Mouse (Mus musculus) brown adipose tissue, adult 24 weeks (tissue): ENCODE measurements around the gene Katnb1. TPM values are rescaled to one million over a fixed set of nuclear protein-coding genes. Genes with fewer than 3 reads are reported as not detected.

Experiments used
- H3K27ac ChIP-seq: fragments of 200-500 bp; replicated peaks from 2 replicates; pipeline ENCODE4 v1.5.1; 2012; ENCODE audit warnings: low read depth, mild to moderate bottlenecking, low read length
- H3K4me1 ChIP-seq: fragments of 200-500 bp; 2 replicates; pipeline ENCODE4 v1.6.1; 2012; ENCODE audit warnings: low read length, mixed read lengths; ENCODE audit not compliant: control insufficient read depth, insufficient read depth, insufficient read length
- H3K4me3 ChIP-seq: fragments of 200-500 bp; 2 replicates; pipeline ENCODE4 v1.5.1; 2012; ENCODE audit warnings: low read depth, mild to moderate bottlenecking, low read length, moderate library complexity; ENCODE audit not compliant: insufficient read depth
- polyA plus RNA-seq: library from polyadenylated mRNA; stranded (reverse); fragments of >200 nt; gene quantifications from 2 replicates; pipeline ENCODE4 v1.2.4, GENCODE M21; 2012; ENCODE audit not compliant: missing spikeins, insufficient read depth, insufficient read length

Gene Katnb1
- polyA plus RNA-seq, 1 experiment: 6.2 TPM

DNA sequence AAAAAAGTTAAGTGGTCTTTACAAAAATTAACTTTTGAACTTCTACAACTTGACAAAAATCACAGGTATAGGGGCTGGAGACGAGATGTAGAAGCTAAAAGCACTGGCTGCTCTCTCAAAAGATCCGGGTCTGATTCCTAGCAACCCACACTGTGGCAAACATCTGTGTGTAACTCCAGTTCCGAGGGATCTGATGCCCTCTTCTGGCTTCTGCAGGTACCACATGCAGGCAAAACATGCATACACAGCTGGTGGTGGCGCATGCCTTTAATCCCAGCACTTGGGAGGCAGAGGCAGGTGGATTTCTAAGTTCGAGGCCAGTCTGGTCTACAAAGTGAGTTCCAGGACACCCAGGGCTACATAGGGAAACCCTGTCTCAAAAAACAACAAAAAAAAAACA lies 42.5 kb downstream of the Katnb1 start:
- no peak overlapping the region for H3K27ac ChIP-seq
- H3K4me1 ChIP-seq: 0 out of 2 replicates have a peak, but pooled peaks cover 3% of the 10 kb centered on the region
- H3K4me3 ChIP-seq: no peak overlapping the region

GRCm38 (mm10) chr8:95126497-95126896 lies 45.5 kb downstream of the Katnb1 start:
- no peak overlapping the region for H3K4me3 ChIP-seq
- H3K4me1 ChIP-seq: peaks cover 24% of the 10 kb centered on the region
- no peak overlapping the region for H3K27ac ChIP-seq

DNA sequence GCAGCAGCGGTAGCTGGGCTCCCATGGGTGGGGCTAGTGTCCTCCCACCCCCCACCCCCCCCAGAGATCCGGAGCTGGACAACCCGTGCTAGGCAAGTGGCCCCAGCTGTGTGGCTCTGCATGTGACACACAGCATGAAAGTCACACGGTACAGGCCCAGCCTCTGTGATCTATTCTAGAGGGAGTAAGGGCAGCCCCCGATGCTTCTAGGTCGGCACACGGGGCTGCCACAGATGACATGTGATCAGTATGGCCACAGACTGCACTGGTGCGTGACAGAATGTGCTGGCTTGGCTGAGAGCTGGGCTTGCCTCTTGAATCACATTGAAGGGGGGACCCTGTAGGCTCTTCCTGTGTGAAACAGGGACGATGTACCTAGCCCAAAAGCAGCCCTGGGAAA lies 46.7 kb downstream of the Katnb1 start:
- peaks cover 33% of the 10 kb centered on the region for H3K4me1 ChIP-seq
- H3K4me3 ChIP-seq: no peak overlapping the region
- no peak overlapping the region for H3K27ac ChIP-seq

- peaks cover 35% of the 10 kb centered on the region for H3K4me1 ChIP-seq
- 0 out of 2 replicates have a peak overlapping the region, but pooled peaks have one; percentile 0 for H3K27ac ChIP-seq
Measured at GRCm38 (mm10) chr8:95128750-95129260, 47.8 kb downstream of the Katnb1 start.

DNA sequence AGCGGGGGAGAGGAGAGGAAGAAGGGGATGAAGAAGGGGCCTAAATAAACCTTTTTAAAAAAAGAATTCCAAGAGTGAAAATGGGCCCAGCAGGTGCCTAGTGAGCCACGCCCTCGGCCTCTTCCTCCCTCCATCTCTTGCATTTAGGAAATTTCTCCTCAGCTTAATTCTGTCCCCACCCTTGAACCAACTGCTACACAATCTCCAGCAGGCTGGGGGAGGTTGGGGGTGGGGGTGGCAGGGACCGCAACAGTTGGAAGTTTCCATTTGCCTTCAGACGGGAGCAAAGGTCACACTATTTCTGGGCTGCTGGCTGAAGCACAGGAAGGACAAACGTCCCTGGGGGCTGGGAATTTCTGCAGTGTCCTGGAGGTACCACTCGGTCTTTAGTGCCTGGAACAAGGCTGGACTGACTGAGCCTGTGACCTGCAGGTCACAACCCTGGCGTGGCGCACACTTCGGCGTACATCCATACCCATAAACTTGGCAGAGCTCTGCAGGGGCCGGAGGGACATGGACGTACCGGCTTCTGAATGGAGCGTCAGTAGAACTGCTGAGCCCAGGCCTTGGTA lies 50.1 kb downstream of the Katnb1 start:
- peak overlapping the region; percentile 19 for H3K4me3 ChIP-seq
- peak overlapping the region; percentile 74 for H3K27ac ChIP-seq
- peaks cover 35% of the 10 kb centered on the region for H3K4me1 ChIP-seq

More at GRCm38 (mm10) chr8:95128750-95129260, 47.8 kb downstream of the Katnb1 start:
- no peak overlapping the region for H3K4me3 ChIP-seq

- peak overlapping the region; percentile 74 for H3K27ac ChIP-seq
- peaks cover 39% of the 10 kb centered on the region for H3K4me1 ChIP-seq
- peak overlapping the region; percentile 19 for H3K4me3 ChIP-seq
Measured at GRCm38 (mm10) chr8:95131983-95132382, 51.0 kb downstream of the Katnb1 start.

DNA sequence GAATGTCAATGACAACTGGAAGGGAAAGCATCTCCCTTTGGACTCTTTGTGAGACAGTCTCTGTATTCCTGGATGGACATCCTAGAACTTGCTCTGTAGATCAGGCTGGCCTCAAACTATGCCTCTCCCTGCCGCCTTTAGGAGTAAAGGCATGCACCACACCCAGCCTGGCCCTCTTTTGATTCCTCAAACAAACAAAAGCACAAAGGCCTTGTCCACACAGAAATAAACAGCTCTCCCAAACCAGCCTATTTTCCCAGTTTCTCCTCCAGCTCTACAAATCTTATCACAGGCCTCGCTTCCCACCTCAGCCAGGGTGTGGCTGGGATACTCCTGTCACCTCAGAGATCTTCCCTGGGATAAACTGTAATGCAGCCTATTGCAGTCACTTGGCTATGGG lies 53.2 kb downstream of the Katnb1 start:
- Histone ChIP-seq H3K4me1 (peaks cover 48% of the 10 kb centered on the region), H3K4me3 (no peak overlapping the region), H3K27ac (no peak overlapping the region)

- Histone ChIP-seq H3K4me3 (no peak overlapping the region), H3K4me1 (peaks cover 45% of the 10 kb centered on the region), H3K27ac (no peak overlapping the region)
Measured at GRCm38 (mm10) chr8:95135242-95135641, 54.3 kb downstream of the Katnb1 start.

- H3K27ac ChIP-seq: peak overlapping the region; percentile 25; the same call in 1 of the 2 replicates
Measured at GRCm38 (mm10) chr8:95136218-95136617, 55.2 kb downstream of the Katnb1 start.

DNA sequence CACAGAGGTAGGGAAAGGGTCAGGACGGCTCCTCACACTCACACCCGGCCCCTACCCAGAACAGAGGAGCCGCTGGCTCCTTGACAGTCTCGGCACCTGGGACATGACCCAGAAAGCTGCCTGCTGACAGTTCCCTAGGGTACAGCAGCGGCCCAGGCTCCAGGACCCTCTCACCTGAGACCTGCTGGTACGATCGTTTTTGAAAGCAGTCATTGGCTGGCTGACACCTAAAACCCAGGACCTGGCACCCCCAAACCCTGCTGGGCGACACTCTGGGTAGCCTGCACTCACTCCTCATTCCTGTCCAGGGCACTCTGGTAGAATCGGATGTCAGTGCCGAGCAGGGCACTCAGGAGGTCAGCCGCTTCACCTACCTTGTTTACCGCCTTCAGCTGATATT lies 56.2 kb downstream of the Katnb1 start:
- Histone ChIP-seq H3K4me1 (peaks cover 42% of the 10 kb centered on the region), H3K27ac (peak overlapping the region; percentile 84), H3K4me3 (peak overlapping the region; percentile 63)

More at GRCm38 (mm10) chr8:95136218-95136617, 55.2 kb downstream of the Katnb1 start:
- Histone ChIP-seq H3K4me3 (peak overlapping the region; percentile 6; the same call in 1 of the 2 replicates), H3K4me1 (peaks cover 51% of the 10 kb centered on the region)

DNA sequence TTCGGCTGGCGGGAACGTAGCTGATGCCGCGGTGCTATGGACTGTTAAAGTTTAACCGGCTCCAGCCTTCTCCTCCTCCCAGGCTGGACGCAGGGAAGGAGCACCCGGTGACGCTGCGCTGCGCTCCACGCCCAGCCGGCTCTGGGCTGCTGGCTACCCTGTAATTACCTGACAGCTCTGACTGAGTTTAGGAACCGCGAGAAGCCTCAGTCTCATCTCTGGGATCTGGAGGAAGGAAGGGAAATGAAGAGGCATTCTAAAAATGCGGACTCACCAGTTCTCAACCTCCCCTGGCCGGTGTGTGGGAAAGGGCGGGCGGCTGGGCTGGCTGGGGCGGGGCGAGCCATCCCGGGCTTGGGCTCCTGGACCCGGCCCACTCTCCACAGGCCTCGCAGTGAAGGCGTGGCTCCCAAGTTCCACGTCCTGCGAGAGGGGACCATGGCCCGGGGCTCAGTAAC lies 56.7 kb downstream of the Katnb1 start:
- Histone ChIP-seq H3K4me1 (peaks cover 39% of the 10 kb centered on the region), H3K4me3 (peak overlapping the region; percentile 63), H3K27ac (peak overlapping the region; percentile 84)

DNA sequence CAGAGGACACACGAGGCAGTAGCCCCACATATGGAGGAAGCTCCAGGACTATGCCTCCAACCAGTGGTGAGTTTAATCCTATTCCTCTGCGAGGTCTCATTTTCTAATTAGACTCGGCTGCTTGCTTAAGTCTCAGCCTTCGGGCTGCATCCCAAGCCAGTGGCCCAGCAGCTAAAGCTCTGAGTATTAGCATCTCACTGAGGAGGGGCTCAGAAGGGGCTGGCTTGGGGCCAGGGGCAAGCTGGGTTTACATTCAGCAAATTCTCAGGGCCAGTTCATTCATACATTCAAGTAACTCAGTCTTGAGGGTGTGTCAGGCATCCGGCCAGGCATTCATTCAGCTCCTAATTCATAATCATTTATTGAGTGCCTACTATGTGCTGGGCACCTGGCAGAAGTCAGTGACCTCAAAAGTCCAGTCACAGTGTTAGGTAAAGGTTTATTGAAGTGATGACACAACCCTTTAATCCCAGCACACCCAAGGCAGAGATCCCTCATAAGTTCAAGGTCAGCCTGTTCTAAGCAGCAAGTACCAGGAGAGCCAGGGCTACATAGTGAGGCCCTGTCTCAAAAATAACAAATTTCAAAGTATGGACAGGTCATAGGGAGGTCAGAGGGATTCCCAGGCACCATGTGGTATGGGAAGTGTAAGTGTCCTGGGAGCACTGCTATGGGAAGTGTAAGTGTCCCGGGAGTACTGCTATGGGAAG lies 57.5 kb downstream of the Katnb1 start:
- Histone ChIP-seq H3K4me3 (peak overlapping the region; percentile 63), H3K4me1 (peaks cover 45% of the 10 kb centered on the region), H3K27ac (peak overlapping the region; percentile 56)

DNA sequence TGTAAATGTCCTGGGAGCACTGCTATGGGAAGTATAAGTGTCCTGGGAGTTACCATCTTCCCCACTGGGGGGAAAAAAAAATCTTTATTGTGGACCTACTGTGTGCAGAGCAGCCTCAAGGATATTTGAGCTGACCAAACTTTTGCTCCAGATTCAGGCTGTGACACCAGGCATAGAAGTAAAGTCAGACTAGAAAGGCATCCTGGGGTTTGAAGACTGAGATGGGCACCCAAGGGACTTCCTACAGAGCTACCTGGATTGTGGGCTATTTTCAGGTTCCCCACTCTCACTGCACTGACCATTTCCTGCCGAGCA lies 58.0 kb downstream of the Katnb1 start:
- H3K27ac ChIP-seq: peak overlapping the region; percentile 56
- peaks cover 48% of the 10 kb centered on the region for H3K4me1 ChIP-seq
- no peak overlapping the region for H3K4me3 ChIP-seq

GRCm38 (mm10) chr8:95140555-95140954 lies 59.6 kb downstream of the Katnb1 start:
- Histone ChIP-seq H3K4me3 (peak overlapping the region; percentile 82), H3K4me1 (peaks cover 54% of the 10 kb centered on the region), H3K27ac (peak overlapping the region; percentile 96)

DNA sequence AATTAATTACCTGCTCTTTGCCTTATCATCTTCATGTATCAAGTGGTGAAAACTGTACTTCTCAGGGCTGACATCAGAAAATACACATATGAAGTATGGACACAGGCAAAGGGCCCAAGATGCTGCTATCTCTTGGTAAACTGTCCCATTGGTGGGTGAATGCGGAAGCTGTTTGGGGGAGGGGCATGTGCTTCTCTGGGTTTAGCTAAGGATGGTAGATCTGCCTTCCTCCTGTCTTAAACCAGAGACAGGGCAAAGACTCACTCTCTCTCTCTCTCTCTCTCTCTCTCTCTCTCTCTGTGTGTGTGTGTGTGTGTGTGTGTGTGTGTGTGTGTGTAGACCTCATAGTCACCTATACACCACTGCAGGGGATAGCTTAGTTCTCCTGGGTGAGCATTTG lies 60.0 kb downstream of the Katnb1 start:
- Histone ChIP-seq H3K27ac (peak overlapping the region; percentile 93), H3K4me1 (peaks cover 56% of the 10 kb centered on the region), H3K4me3 (peak overlapping the region; percentile 82)
